Mouse (Mus musculus): ENCODE results near the gene Nr2c2. TPM values are rescaled to one million over a fixed set of nuclear protein-coding genes. Genes with fewer than 3 reads are reported as not detected.
"Not testable (repeated sequence)": the region's sequence is repeated elsewhere in the genome, so short reads cannot be mapped to it uniquely, and the experiment has no call there.

Gene Nr2c2
- polyA plus RNA-seq, 1 experiment from 2014 or later = 16.1 TPM

DNA sequence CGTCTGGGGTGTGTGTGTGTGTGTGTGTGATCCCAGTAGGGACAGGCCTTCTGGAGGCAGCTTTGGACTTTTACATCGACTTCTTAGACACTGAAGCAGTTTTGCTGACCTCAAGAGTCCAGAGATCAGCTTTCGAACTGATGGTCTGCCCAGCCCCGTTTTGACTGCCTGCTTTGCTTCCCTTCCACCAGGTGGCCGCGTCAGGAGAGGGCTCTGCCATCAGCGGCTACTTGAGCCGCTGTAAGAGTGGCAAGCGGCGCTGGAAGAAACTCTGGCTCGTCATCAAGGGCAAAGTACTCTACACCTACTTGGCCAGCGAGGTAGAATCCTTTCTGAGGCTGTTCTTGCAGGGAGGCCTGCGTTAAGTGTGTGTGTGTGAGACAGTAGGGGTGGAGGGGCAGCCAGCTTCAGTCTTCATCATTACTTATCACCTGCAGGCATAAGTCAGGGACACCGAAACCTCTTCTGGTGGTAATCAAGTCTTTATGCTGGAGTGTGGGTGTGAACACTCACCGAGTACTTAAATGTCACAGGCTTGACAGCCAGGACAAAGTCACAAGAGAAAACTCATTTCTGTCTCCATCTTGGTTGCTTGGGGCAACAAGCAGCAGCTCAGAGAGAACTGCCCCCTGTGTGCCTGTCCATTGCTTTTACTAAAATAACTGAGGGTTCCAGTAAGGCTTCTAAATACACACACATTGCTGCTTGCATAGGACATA is 19.9 kb upstream of the Nr2c2 start:
- DNase-seq (ENCODE audit: low spot score) (no peak), ATAC-seq (no peak)
- Histone ChIP-seq H3K27ac (ENCODE audit: low read depth, low read length) (no peak overlapping the region), H3K27me3 (replicated peaks; ENCODE audit: control insufficient read depth, insufficient read depth, low read length) (no peaks in the 10 kb centered on the region), H3K4me2 (ENCODE audit: low read length) (no peak overlapping the region), H3K4me3 (ENCODE audit: low read depth, low read length) (no peak overlapping the region), H3K9ac (ENCODE audit: low read length) (no peak overlapping the region), H3K36me3 (ENCODE audit: control insufficient read depth, insufficient read depth, low read length) (no peaks in the 10 kb centered on the region), H3K9me3 (replicated peaks; ENCODE audit: control insufficient read depth, low read length) (no peaks in the 10 kb centered on the region), H3K4me1 (ENCODE audit: control insufficient read depth, insufficient read depth, low read length) (no peaks in the 10 kb centered on the region)
- 50% methylated on average over 15 of the region's 15 CpGs for whole genome bisulfite sequencing

GRCm38 (mm10) chr6:92080730-92081129 is 10.5 kb upstream of the Nr2c2 start:
- Histone ChIP-seq H3K9me3 (replicated peaks; ENCODE audit: control insufficient read depth, low read length) (no peaks in the 10 kb centered on the region), H3K27ac (ENCODE audit: low read depth, low read length) (no peak overlapping the region), H3K27me3 (replicated peaks; ENCODE audit: control insufficient read depth, insufficient read depth, low read length) (no peaks in the 10 kb centered on the region), H3K4me3 (ENCODE audit: low read depth, low read length) (no peak overlapping the region), H3K4me2 (ENCODE audit: low read length) (no peak overlapping the region), H3K4me1 (ENCODE audit: control insufficient read depth, insufficient read depth, low read length) (no peaks in the 10 kb centered on the region), H3K36me3 (ENCODE audit: control insufficient read depth, insufficient read depth, low read length) (no peaks in the 10 kb centered on the region), H3K9ac (ENCODE audit: low read length) (no peak overlapping the region)
- DNase-seq (ENCODE audit: low spot score) = no peak
- 92% methylated on average over 2 of the region's 2 CpGs for WGBS
- no peak for ATAC-seq

DNA sequence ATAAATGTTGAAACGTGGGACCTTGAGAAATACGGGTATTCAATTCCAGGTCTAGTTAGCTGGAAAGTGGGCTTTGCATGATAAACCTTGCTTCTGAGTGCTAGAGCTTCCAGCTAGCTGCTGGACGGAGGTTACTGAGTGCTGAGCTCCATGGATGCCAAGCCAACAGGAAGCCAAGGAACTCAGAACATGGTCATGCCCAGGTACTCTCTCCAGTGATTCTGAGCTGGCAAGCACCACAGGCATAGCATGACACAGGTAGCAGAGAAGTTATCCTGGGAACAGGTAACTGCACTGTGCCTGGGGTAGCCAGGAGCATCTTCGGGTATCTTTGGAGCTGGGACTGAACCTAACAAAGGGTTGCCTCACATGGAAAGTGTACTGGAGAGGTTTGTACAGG is 8.4 kb upstream of the Nr2c2 start:
- DNase-seq (ENCODE audit: low spot score) (no peak), ATAC-seq (no peak)
- Histone ChIP-seq H3K4me3 (ENCODE audit: low read depth, low read length) (no peak overlapping the region), H3K27me3 (replicated peaks; ENCODE audit: control insufficient read depth, insufficient read depth, low read length) (no peaks in the 10 kb centered on the region), H3K9ac (ENCODE audit: low read length) (no peak overlapping the region), H3K27ac (ENCODE audit: low read depth, low read length) (no peak overlapping the region), H3K36me3 (ENCODE audit: control insufficient read depth, insufficient read depth, low read length) (no peaks in the 10 kb centered on the region), H3K4me2 (ENCODE audit: low read length) (no peak overlapping the region), H3K9me3 (replicated peaks; ENCODE audit: control insufficient read depth, low read length) (no peaks in the 10 kb centered on the region), H3K4me1 (ENCODE audit: control insufficient read depth, insufficient read depth, low read length) (no peaks in the 10 kb centered on the region)
- 82% methylated on average over 4 of the region's 4 CpGs for WGBS

DNA sequence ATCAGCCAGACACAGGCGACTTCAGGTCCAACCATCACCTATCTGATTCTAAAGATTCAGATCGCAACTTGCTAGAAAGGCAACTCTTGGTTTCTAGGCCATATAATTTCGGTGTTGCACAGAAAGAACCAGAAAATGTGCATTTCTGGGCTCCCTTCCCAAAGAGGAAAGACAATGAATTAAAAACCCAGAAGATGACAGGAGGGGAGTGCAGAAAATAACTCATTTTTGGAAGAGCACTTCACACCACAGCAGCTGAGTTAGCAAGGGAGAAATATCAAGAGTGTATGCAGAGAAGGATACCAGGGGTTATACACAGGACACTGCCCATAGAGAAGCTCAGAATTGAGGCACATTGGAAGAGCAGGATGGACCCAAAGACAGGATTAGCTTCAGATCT is 6.3 kb upstream of the Nr2c2 start:
- no peak for ATAC-seq
- Histone ChIP-seq H3K27ac (ENCODE audit: low read depth, low read length) (no peak overlapping the region), H3K9me3 (replicated peaks; ENCODE audit: control insufficient read depth, low read length) (no peaks in the 10 kb centered on the region), H3K4me3 (ENCODE audit: low read depth, low read length) (no peak overlapping the region), H3K36me3 (ENCODE audit: control insufficient read depth, insufficient read depth, low read length) (no peaks in the 10 kb centered on the region), H3K9ac (ENCODE audit: low read length) (no peak overlapping the region), H3K4me2 (ENCODE audit: low read length) (no peak overlapping the region), H3K4me1 (ENCODE audit: control insufficient read depth, insufficient read depth, low read length) (no peaks in the 10 kb centered on the region; the same call in 1 of the 2 replicates), H3K27me3 (replicated peaks; ENCODE audit: control insufficient read depth, insufficient read depth, low read length) (no peaks in the 10 kb centered on the region)
- no peak for DNase-seq (ENCODE audit: low spot score)
- 85% methylated on average over 3 of the region's 3 CpGs for WGBS

GRCm38 (mm10) chr6:92089141-92089540 is 2.0 kb upstream of the Nr2c2 start:
- H3K9ac ChIP-seq (ENCODE audit: low read length); H3K4me3 ChIP-seq (ENCODE audit: low read depth, low read length); H3K4me2 ChIP-seq (ENCODE audit: low read length); DNase-seq (ENCODE audit: low spot score); H3K9me3 ChIP-seq (replicated peaks; ENCODE audit: control insufficient read depth, low read length); H3K36me3 ChIP-seq (ENCODE audit: control insufficient read depth, insufficient read depth, low read length); ATAC-seq; H3K27ac ChIP-seq (ENCODE audit: low read depth, low read length); H3K27me3 ChIP-seq (replicated peaks; ENCODE audit: control insufficient read depth, insufficient read depth, low read length): not testable (repeated sequence)
- WGBS = 90% methylated on average over 7 of the region's 7 CpGs
- peaks cover 18% of the 10 kb centered on the region for H3K4me1 ChIP-seq (ENCODE audit: control insufficient read depth, insufficient read depth, low read length)

DNA sequence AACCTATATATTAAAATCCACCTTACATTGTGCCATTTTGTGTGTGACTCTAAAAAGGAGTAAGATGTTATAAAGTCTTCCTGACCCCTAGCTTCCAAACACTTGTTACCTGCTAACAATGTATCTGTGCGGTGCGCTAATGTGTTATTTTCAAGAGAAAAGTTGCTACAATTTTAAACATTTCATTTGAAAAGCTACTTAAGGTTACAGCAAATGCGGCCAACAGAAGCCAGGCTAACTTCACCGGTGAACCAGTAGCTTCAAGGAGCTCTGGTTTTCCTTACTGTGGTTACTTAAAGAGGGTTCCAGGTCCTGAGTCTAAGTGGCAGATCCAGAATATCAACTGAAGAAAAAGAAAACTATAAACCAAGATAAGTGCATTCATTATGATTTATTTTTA is 1.2 kb upstream of the Nr2c2 start:
- Histone ChIP-seq H3K4me2 (ENCODE audit: low read length) (peak overlapping the region; percentile 55), H3K27ac (ENCODE audit: low read depth, low read length) (no peak overlapping the region), H3K4me1 (ENCODE audit: control insufficient read depth, insufficient read depth, low read length) (peaks cover 22% of the 10 kb centered on the region), H3K9me3 (replicated peaks; ENCODE audit: control insufficient read depth, low read length) (no peaks in the 10 kb centered on the region), H3K36me3 (ENCODE audit: control insufficient read depth, insufficient read depth, low read length) (no peaks in the 10 kb centered on the region), H3K4me3 (ENCODE audit: low read depth, low read length) (no peak overlapping the region), H3K27me3 (replicated peaks; ENCODE audit: control insufficient read depth, insufficient read depth, low read length) (no peaks in the 10 kb centered on the region), H3K9ac (ENCODE audit: low read length) (no peak overlapping the region)
- 92% methylated on average over 4 of the region's 4 CpGs for WGBS
- DNase-seq (ENCODE audit: low spot score) = no peak
- no peak for ATAC-seq

DNA sequence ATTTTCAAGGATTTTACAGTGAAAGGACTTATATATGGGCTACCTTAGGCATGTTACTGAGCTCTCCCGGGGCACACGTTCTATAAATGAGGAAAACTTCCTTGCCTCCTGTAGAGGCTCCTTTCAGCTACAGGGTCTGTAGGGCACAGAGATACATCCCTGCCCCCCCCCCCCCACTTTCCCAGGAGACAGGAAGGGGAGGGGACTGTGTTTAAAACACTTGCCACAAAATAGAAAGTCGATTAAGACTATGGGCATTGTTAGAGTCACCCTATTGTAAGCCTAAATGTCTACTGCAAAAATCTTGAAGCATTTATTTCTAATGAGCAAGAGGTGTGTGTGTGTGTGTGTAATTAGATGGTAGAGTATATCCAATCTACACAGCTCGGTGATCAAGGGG is 693 bp upstream of the Nr2c2 start:
- ATAC-seq (no peak), DNase-seq (ENCODE audit: low spot score) (no peak)
- no peaks in the 10 kb centered on the region for H3K9me3 ChIP-seq (replicated peaks; ENCODE audit: control insufficient read depth, low read length)
- H3K36me3 ChIP-seq (ENCODE audit: control insufficient read depth, insufficient read depth, low read length) = no peaks in the 10 kb centered on the region
- H3K27ac ChIP-seq (ENCODE audit: low read depth, low read length) = peak overlapping the region; percentile 99
- H3K4me1 ChIP-seq (ENCODE audit: control insufficient read depth, insufficient read depth, low read length) = peaks cover 22% of the 10 kb centered on the region
- WGBS = under 1% methylated on average over 4 of the region's 4 CpGs
- H3K4me3 ChIP-seq (ENCODE audit: low read depth, low read length) = peak overlapping the region; percentile 96
- no peaks in the 10 kb centered on the region for H3K27me3 ChIP-seq (replicated peaks; ENCODE audit: control insufficient read depth, insufficient read depth, low read length)
- H3K4me2 ChIP-seq (ENCODE audit: low read length) = peak overlapping the region; percentile 55
- peak overlapping the region; percentile 98 for H3K9ac ChIP-seq (ENCODE audit: low read length)

DNA sequence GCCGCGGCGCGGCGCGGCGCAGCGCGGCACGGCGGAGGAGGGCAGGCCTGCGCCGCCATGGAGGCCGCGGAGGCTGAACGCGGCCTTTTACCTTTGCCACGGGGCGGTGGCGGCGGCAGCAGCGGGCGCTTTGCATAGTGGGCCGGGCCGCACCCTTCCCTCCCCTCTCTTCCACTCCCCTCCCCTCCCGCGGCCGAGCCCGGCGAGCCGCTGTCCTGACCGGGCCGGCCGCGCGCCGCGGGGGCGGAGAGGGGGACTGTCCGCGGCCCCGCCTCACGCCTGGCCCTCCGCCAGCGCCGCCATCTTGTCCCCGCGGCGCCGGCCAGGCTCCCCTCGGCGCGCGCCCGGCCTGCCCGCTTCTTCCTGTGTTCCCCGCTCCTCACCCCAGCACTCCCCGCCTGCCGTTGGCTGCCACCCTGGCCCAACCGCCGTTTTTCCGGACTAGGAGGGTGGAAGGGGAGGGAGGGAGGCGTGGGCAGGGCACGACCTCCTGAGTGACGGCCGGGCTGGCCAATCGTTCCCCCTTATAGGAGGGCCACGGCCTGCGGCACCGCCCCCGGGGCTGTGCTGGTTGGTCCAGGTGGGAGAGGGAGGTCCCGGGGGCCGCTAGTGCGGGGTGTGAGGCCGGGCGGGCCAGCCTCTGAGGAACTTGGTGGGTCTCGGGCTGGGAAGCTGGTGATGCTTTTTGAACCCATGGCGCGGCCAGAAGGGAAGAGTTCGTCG is 738 bp downstream of the Nr2c2 start:
- DNase-seq (ENCODE audit: low spot score) (peak; percentile 98), ATAC-seq (peak; percentile 97)
- Histone ChIP-seq H3K4me2 (ENCODE audit: low read length) (peak overlapping the region; percentile 55), H3K9ac (ENCODE audit: low read length) (peak overlapping the region; percentile 98), H3K4me3 (ENCODE audit: low read depth, low read length) (peak overlapping the region; percentile 96), H3K27ac (ENCODE audit: low read depth, low read length) (peak overlapping the region; percentile 99), H3K27me3 (replicated peaks; ENCODE audit: control insufficient read depth, insufficient read depth, low read length) (no peaks in the 10 kb centered on the region), H3K4me1 (ENCODE audit: control insufficient read depth, insufficient read depth, low read length) (peaks cover 22% of the 10 kb centered on the region), H3K9me3 (replicated peaks; ENCODE audit: control insufficient read depth, low read length) (no peaks in the 10 kb centered on the region), H3K36me3 (ENCODE audit: control insufficient read depth, insufficient read depth, low read length) (no peaks in the 10 kb centered on the region)
- WGBS = under 1% methylated on average over 47 of the region's 81 CpGs

DNA sequence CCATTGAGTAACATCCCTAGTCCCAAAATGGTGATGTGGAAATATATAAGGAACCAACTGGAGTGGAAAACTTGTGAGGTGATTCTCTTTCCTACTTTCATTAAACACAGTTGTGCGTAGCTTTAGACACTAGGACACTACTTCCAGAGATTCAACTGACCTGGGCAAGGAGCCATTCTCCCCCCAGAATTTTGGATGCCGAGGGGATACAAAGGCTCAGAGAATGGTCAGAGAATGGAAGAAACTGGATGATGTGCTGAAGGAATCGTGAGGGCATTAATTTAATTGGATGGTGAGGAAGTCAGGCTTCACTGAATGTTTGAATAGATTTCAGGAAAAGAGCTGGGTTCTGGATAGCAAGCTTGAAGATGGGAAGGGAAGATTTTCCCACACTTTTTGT is 1.5 kb downstream of the Nr2c2 start:
- Histone ChIP-seq H3K9ac (ENCODE audit: low read length) (peak overlapping the region; percentile 98), H3K9me3 (replicated peaks; ENCODE audit: control insufficient read depth, low read length) (no peaks in the 10 kb centered on the region), H3K27me3 (replicated peaks; ENCODE audit: control insufficient read depth, insufficient read depth, low read length) (no peaks in the 10 kb centered on the region), H3K27ac (ENCODE audit: low read depth, low read length) (peak overlapping the region; percentile 99), H3K4me1 (ENCODE audit: control insufficient read depth, insufficient read depth, low read length) (peaks cover 22% of the 10 kb centered on the region), H3K4me3 (ENCODE audit: low read depth, low read length) (peak overlapping the region; percentile 96), H3K4me2 (ENCODE audit: low read length) (peak overlapping the region; percentile 55), H3K36me3 (ENCODE audit: control insufficient read depth, insufficient read depth, low read length) (no peaks in the 10 kb centered on the region)
- no peak for ATAC-seq
- 8% methylated on average over 3 of the region's 3 CpGs for WGBS
- DNase-seq (ENCODE audit: low spot score) = no peak

All from forebrain, embryonic 14.5 days (tissue).